Mouse (Mus musculus) B cell, adult 2 months (primary cell): Measurements from ENCODE around the gene Aqp7.

Experiments
- DNase-seq, 2 experiments: peaks; one replicate each; pipeline ENCODE4 v3.0.0; 2022

Gene Aqp7

GRCm38 (mm10) chr4:40997916-40998315, 50.0 kb downstream of the Aqp7 start:
- DNase-seq, result no peak

DNA sequence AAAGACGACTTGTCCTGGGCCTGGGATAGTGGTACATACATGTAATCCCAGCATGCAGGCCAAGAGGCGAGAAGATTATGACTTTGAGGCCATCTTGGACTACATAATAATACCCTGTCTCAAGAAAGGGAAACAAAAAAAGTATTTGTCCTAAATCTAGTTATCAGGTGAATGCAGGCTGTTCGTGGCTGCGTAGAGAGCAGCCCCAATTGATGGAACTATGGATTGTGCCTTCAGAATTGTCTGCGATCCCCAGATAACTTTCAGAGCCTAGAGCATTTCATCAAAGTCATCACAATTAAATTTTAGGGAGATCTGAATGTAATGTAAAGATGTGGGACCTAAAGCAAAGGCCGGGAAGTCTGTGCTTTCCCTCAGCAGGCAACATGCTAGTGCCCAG, 51.6 kb downstream of the Aqp7 start:
- no peak for DNase-seq

GRCm38 (mm10) chr4:40989633-40990032, 58.3 kb downstream of the Aqp7 start:
- no peak for DNase-seq

- no peak for DNase-seq
These were observed 64.3 kb downstream of the Aqp7 start for GRCm38 (mm10) chr4:40983686-40984085.
